Mouse (Mus musculus) right cerebral cortex, adult 18-20 months (tissue): ENCODE results near the gene Prrc2a.
A peak's percentile ranks its signal among the peaks of the same experiment; 100 is the strongest.
"Not testable (repeated sequence)": the region's sequence is repeated elsewhere in the genome, so short reads cannot be mapped to it uniquely, and the experiment has no call there.

Source experiments
- DNase-seq: peaks from one replicate; pipeline ENCODE4 v3.0.0; 2022; ENCODE audit warnings: mixed read lengths

Prrc2a gene

DNA sequence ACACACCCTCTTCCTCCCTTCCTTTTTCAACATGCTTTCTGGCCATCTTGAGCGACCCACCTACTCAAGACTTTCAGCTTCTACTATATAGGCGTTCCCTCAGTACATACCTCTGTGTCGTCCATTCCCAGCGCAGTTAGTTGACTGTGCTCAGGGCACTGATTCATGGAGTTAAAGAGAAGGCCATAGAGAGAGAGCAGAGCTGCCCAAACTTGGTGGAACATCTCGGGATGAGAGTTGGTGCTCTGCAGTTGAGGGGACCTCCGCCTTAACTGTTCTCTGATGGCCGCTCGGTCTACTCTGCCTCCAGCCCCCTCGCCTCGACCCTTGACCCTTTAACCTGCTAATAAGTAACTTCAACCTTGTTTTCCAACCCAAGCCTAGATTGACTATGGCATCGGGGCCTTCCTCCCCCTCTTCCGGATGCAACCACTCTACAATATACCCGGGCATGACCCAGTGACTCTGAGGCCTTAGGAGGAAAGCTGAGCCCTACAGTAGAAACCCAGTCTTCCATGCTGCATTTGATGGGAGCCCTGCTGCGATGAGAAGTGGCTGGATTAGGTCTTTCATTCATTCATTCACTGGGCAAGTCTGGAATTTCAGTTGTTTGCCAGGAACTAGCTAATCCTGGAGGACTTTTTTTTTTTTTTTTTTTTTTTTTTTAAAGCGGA lies 33.1 kb downstream of the Prrc2a start, which contains the start of gene Apom:
Apom (minus strand) TSS at position 551 of the 674 bp plus-strand sequence.
- no peak for DNase-seq

DNA sequence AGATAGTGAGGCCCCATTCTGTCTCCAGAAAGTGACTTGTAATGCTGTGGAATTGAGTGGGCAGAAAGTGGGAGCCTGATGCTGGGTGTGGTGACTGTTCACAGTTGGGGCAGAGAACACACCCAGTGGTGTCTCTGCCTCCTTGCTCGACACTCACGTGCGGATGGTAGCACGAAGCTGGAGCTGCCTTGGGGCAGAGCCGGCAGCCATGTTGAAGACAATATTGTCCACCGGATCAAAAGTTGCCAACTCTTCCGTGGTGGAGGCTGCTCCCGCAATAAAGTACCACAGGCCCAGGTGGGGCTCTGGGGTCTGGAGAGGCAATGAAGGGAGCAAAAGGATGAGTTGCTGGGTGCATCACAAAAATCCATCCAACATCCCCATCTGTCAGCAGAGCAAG lies 33.7 kb downstream of the Prrc2a start:
- DNase-seq: no peak

DNA sequence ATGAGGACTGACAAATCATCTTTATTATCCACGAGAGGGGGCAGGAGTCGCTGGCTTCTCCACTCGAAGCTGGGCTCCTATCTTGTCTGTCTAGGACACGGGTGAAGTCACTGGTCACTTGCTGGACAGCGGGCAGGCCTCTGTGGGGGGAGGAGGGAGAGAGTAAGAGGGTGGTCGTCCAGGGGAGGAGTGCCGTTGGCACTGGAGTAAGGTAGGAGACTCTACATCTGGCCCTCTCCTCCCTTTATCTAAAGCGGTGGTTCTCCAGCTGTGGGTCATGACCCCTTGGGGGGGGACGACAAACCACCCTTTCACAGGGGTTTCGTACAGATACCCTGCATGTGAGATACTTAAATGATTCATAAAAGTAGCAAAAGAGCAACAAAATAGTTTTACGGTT lies 35.7 kb downstream of the Prrc2a start:
- DNase-seq: no peak

DNA sequence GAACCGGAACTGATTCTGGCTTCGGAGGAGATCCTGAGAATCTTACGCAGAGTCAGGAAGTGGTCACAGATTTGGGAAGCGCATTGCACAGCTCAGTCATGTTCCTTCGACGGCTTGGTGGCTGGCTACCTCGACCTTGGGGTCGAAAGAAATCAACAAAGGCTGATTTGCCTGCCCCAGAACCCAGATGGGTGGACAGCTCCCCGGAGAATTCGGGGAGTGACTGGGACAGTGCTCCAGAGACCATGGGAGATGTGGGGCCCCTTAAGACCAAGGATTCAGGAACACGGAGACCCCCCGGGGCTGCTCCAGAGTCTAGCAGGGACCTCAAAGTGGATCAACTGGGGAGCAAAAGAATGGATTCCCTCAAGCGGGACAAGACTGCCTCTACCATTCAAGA lies 37.7 kb downstream of the Prrc2a start:
- DNase-seq: no peak

DNA sequence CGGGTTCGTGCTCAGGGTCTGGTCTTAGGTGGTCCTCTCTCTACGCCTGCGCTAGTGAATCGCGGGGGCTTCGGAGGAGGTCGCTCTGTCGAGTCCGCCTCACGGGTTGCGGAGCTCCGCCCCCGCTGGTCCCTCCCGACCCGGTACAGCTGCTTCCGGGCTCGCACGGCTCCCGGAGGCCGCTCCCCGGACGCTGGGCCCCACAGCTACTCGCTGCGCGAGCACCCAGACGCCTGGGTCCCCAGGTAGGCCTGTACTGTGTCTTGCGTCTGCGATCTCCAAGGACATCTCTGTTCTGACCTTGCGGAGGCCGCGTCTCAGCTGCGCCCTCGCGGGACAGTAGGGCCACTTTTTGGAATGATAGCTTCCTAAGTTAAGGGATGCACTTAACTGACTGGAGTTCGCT lies 38.5 kb downstream of the Prrc2a start, which contains the start of gene D17H6S53E:
D17H6S53E (plus strand) TSS at position 168 of the 406 bp plus-strand sequence.
- DNase-seq: peak; percentile 73

DNA sequence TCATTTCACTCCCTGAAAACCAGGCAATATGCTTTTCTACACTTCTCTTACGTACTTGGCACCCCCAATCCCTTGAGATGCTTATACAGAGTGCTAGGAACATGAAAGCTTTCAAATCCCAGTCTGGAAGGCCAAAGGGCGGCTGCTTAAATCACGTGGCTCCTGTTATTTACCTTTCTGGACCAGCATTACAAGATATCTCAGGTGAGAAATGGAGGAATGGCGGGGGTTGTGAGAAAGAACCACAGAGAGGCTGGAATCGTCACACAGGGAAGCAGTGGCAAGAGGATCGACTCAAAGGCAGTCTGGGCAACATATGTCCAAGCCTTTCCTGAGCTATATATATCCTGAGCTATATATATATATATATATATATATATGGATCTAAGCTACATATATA lies 39.1 kb downstream of the Prrc2a start:
- DNase-seq: no peak

DNA sequence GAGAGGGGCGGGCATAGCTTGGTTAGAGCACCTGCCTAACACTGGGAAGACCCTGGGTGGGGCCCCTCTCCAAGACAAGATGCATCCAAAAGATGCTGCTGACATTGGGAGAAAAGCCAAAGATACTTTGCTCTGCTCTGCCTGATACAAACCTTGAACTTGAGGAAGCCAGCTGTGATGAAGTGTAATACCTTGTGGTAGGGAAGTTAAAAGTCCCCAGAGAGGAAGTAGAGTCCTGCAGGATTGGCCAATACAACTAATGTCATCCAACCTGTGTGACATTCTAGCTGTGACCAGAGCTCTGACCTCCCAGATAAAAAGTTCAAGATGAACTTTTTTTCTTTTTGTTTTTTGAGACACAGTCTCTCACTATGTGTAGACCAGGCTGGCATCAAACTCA lies 39.6 kb downstream of the Prrc2a start:
- DNase-seq: no peak

DNA sequence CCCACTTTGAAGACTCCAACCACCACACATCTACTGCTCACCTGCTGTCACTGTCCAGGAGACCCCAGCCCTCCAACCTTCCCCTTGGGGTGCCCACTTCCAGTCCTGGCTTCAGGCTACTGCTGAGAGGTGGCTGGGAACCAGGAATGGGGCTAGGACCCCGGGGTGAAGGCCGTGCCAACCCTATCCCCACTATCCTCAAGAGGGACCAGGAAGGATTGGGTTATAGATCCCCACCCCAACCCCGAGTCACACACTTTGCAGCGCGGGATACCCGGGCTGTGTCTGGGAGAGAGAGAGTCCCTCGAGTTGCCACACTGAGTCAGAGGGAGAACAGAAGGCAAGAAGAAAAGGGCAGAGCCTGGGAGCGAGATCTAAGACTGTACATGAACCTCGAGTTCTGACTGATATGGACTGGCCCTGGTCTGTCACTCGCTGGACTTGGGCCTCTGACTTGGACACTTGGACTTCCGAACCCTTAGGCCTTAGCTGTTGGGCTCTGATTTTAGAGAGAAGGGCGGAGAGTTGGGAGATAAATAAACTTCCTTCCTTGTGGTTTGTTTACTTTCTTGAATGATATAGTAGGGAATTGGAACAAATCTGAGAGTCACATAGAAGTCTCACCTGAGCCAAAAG lies 40.3 kb downstream of the Prrc2a start:
- DNase-seq: not testable (repeated sequence)

DNA sequence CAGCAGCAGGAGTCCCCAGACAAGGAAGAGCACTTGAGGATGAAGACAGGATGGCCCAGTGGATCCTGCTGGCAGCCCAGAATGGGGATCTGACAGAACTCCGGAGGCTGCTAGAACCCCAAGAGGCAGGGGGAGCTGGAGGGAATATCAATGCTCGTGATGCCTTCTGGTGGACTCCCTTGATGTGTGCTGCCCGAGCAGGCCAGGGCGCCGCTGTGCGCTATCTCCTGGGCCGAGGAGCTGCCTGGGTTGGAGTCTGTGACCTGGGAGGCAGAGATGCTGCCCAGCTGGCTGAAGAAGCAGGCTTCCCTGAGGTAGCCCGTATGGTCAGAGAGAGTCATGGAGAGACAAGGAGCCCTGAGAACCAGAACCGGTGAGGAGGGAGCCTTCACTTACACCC lies 41.4 kb downstream of the Prrc2a start:
- not testable (repeated sequence) for DNase-seq

DNA sequence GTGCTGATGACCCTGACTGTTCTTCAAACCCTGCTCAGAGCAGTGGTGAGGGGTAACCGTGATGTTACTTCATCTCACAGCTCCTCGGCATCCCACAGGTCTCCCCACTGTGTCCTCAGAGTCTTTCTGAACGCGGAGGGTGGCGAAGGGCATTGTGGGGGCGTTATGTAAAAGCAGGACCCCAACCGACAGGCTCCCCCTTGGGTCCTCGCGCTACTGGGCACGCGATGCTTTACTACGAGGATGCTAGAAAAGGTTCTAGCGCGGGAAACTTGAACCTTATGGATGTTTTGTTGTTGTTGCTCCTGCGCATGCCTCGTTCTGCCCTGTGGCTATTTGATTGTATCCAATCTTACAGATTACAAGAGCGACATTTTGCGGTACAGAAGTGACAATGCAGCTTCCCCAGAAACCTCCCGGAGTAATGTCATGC lies 42.8 kb downstream of the Prrc2a start, which contains the start of gene Csnk2b:
Csnk2b (minus strand) TSS at position 183 of the 433 bp plus-strand sequence.
- peak; percentile 74 for DNase-seq

DNA sequence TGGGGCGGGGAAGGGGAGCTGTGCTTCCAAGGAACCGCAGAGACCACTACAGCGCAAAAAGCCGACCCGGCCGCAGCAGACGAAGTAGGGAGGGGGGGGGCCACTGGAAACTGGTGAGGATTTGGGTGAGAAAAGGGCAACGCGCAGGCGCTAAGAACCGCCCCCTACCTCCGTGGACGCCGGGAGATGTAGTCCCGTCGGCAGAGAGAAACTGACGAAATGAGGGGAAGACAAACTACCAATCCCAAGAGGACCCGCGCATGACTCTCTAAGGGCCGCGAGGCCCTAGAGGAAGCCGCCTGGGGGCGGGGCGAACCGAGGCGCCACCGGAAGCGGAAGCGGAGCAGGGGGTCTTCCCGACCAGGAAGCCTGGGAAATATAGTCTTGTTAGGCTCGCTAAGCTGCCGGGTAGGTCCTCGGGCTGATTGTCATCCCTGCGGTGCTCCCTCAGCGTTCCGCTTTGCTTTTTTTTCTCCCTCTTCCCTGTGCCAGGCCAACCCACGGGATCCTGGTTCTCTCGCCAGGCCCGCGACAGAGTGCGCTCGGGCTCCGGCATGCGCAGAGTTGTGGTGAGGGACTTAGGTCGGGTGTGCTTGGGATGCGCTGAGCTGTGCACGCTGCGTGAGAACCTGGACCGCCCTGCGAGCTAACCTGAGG lies 43.4 kb downstream of the Prrc2a start, which contains the start of gene Gpank1:
Gpank1 (plus strand) TSS at position 313 of the 657 bp plus-strand sequence.
- DNase-seq: peak; percentile 99

DNA sequence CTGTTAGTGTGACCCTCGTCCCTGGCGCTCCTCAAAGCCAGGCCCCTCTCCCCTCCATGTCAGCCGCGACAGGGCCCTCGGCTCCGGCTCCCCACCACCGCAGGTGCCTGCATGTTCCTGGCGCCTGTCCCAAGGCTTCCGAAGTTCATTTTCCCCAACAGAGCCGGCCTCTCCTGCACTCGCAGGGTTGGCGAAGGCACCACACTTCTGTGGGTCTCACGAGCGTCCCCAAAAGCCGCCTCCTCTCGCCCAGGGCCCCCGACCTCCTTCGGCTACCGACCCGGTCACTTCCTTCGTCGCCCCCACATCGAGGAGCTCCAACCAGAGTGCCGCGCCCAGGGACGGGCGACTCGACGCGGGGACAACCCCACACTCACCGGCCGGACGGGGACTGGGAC lies 44.0 kb downstream of the Prrc2a start:
- DNase-seq: no peak

DNA sequence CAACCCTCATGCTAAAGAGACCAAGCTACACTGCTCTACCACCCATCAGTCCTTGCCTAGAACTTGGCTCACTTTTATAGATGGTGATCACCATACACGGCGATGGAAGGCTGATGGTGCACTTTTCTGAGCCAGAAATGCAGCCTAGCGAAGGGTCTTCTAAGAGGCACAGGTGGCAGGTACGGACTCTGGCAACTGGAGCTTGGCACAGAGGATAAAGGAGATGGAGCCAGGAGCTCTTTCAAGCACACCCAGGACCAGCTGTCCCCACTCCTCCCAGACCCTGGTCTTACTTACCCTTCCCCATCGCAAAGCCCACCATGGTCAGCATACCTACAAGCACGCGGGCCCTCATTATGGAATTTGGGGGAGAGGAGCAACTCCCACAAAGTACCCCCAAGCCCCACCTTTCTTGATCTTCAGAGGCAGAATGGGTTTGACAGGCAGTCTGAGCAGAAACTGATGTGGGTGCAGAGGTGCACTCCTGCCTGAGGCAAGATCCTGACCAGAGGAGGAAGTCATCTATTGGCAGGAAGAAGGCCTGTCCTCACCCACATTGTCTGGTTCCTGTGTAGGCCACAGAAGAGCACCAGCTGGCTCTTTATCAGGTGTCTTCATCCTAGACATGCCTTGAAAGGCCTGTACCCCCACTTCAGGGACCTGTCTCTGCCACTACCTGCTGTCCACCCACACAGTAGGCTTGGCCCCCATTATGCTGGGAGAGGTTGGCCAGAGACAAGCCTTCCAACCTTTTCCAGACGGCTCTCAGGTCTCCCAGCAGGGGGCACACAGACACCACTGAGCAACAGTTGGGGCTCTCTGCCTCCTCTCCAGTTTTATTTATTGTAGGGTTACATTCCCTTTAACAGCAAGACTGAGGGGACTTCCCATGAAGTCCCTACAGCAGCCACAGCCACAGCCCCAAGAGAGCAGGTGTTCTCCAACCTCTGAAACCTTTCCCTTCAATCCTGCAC lies 49.4 kb downstream of the Prrc2a start, which contains the start of gene Ly6g5b:
Ly6g5b (minus strand) TSS at position 383 of the 974 bp plus-strand sequence.
- no peak for DNase-seq

DNA sequence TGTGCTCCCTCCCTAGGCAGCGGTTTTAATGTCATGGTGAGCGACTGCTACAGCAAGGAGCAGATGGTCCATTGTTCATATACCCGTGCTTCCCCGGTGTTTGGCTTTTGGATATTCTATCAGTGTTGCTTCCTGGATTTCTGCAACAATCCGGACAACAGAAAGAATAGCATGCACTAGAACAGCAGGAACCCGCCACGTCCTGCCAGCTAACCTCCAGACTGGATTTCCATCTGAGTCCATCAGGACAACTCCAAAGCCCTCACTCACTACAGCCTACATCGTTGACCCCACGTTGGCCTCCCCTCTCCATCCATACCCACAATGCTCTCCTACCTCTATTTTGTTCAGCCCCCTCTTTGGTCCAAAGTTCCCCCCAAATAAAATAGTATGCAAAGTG lies 52.9 kb downstream of the Prrc2a start:
- no peak for DNase-seq

DNA sequence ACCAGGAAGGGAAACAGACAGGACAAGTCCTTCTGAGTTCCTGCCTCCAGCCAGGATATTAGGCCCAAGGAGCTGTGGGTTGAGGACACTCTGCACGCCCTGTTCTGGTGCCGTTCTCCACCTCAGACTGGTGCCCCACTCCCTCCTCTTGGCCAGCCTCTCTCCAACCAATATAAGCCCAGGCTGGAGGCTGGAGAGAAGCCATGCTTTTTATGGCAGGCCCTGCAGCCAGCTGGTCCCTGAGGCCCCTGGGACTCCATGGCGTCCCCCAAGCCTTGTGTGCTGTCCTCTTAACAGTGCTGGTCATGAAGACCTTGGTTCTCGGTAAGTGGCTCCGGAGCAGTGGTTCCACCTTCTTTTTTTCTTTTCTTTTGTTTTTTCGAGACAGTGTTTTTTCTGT lies 56.6 kb downstream of the Prrc2a start, which contains the start of gene Ly6g5c:
Ly6g5c (plus strand) TSS at position 183 of the 400 bp plus-strand sequence.
- DNase-seq: no peak

DNA sequence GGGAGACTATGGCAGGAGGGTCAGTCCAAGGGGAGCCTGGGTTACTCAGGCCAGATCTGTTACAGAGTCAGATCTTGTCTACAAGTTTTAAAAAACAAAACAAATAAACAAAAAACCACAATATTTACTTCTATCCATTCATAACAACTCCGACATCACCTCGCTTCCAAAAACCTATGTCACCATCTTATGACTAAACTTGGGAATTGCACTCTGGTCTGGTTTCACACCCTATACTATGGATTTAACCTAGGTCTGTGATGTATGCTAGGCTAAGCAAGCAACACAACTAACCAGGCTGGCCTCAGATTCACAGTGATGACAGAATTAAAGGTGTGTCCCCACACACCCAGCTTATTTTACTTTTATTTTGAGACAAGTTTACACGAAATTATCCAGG lies 58.2 kb downstream of the Prrc2a start:
- no peak for DNase-seq

DNA sequence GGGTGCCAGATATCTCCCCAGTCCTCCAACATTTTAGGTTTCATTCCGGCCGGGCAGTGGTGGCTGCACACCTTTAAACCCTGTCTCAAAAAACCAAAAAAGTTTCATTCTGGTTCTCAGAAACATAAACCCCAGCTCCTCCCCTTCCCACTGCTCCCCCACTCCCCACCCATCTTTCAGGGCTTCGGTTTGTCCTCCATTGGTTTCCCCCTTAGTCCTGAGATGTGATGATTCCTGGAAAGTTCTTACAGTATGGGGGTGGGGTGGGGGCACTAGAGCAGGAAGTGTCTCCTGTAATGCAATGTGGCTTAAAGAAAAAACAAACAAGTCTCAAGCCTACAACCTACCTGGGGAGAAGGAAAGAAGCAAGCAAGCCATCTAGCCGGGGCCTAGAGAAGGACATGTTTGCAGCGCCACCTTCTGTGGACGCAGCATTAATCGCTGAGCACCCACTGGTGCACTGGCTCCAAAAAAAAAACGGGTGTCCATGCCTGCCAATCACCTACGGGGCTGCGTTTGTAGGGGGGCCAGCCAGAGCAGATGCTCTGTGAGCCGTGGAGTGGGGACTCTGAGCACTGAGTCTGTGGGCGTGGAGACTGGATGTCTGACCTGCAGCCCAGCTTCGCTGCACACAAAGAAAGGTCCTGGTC lies 58.8 kb downstream of the Prrc2a start:
- DNase-seq: no peak

DNA sequence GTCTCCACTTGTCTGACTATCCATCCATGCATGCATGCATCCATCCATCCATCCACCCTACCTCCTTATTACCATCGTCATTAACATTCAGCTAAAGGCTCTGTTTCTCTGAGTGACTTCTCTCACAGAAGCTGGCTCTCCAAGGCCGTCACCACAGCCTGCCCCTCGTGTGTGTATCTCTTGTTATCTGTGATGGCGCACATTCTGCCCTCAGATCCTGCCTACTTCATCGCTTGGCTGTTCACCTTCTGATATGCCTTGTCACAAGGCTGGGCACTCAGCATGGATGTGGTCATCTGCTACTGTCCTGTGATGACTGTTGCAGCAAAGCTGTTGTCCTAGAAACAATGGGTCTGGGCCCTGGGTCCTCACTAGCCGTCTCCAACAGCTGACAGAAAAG lies 59.9 kb downstream of the Prrc2a start:
- DNase-seq: no peak

DNA sequence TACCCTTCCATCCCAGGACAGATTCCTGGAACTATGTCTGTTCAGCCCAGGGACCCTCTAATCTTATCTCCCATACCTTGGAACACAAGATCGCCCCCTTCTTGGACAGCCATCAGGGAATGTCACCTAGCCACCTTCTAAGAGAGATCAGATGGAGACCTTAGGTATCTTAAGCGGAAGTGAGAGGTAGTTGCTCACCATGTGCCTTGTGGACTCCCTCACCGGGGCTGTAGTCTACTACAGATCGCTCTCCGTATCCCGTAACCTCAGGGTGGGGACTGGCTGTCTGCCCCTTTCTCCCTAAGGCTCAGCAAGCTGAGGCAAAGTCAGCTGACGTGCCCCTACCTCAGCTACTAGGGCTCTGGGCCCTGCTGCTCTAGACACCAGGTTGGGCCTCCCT lies 60.6 kb downstream of the Prrc2a start:
- no peak for DNase-seq

DNA sequence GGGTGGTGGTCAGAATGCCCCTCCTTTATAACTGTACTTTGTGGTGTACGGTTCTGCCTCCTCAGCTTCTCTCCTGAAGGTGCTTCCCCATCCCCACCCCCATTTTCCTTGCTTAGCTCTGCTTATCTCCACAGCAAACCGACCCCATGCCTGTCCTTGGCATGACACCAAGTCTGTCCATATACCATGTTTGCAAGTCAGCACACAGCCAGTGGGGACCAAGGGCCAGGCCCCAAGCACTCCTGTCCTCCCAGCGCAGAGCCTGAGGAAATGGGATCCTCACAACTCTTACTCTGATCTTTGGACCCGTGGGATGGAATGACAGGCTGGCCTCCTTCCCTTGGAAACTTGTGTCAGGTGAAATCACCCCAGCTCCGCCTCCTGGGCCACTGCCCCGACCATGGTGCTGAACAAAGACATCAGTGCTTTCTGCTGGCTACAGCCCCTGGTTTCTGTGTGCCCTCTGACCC lies 61.4 kb downstream of the Prrc2a start:
- DNase-seq: no peak

DNA sequence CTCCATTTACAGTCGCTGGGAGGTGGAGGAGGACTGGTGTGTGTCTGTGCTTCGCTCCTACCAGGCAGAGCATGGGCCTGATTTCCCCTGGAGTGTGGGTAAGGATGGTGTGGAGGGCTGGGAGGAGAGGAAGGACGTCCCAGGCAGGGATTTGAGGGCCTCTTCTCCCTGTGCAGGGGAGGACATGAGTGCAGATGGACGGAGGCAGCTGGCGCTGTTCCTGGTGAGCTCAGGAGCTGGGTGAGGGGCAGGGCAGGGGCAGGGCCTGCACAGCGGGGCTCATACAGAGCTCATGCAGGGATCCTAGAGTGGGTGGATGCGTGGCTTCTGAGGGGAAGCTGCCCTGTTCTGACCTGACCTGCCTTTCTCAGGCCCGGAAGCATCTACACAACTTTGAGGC lies 62.4 kb downstream of the Prrc2a start:
- DNase-seq: no peak

DNA sequence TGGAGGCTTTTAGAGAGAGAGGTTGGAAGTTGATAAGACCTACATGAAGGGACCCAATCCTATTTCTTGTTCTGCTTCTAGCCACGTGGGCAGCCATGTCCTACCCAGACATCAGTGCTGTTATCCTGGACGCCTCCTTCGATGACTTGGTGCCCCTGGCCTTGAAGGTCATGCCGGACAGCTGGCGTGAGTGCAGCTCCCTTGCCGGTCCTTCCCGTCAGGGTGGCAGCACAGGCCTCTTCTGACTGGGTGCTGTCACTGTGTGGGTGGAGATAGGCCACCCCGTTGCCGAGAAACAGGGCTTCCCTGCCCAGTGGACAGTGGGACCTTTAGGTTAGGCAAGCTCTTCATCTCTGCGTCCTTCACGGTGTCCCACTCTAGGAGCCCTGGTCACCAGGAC lies 63.5 kb downstream of the Prrc2a start:
- DNase-seq: no peak
